Mouse (Mus musculus): ENCODE data around the gene Itga4. TPM values are rescaled to one million over a fixed set of nuclear protein-coding genes. Genes with fewer than 3 reads are reported as not detected.

Gene Itga4
- total and polyA plus RNA-seq, 3 experiments: 22.7 to 97.5 (median 48.9) TPM

- Histone ChIP-seq H3K4me3 (ENCODE audit: control insufficient read depth in 1 of 2, insufficient read depth in 1 of 2, low read depth in 2 of 2, low read length in 2 of 2) (no peak overlapping the region), H3K4me1 (ENCODE audit: control insufficient read depth in 1 of 2, insufficient read depth in 2 of 2, low read length in 2 of 2) (peaks cover 3 to 4% of the 10 kb centered on the region in 2 experiments; a peak in 3 of 4 replicates), H3K27ac (ENCODE audit: control insufficient read depth, low read depth, low read length) (no peak overlapping the region), H3K36me3 (ENCODE audit: control insufficient read depth in 1 of 2, insufficient read depth in 2 of 2, low read length in 2 of 2) (peaks cover 0 to 5% of the 10 kb centered on the region in 2 experiments; a peak in 2 of 4 replicates), H3K9ac (ENCODE audit: control insufficient read depth, low read depth, low read length, poor library complexity, severe bottlenecking) (no peak overlapping the region), H3K27me3 (ENCODE audit: control insufficient read depth in 1 of 2, insufficient read depth in 2 of 2, low read length in 2 of 2) (no peaks in the 10 kb centered on the region), H3K79me2 (ENCODE audit: control insufficient read depth, insufficient read depth, low read length, poor library complexity) (0 out of 2 replicates have a peak, but pooled peaks cover 1% of the 10 kb centered on the region), H3K9me3 (replicated peaks; ENCODE audit: insufficient read depth, low read length) (no peaks in the 10 kb centered on the region)
- no peak for TF ChIP-seq JUND (IDR thresholded peaks at IDR 0.05; ENCODE audit: low read depth, low read length)
- no peak for TF ChIP-seq USF1 (IDR thresholded peaks at IDR 0.05; ENCODE audit: low read depth, low read length)
- peak; percentile 47 for TF ChIP-seq SMC3 (IDR thresholded peaks at IDR 0.05; ENCODE audit: low read depth, low read length)
- TF ChIP-seq RAD21 (IDR thresholded peaks at IDR 0.05; ENCODE audit: low read depth, low read length): peak; percentile 46
- peak; percentile 21 to 52 (median 24); a peak in 4 of 6 replicates for TF ChIP-seq CTCF (IDR thresholded peaks at IDR 0.05 in 2 of 3, conservative IDR thresholded peaks at IDR 0.05 in 1 of 3; ENCODE audit: control insufficient read depth in 1 of 3, insufficient read depth in 1 of 3, low read depth in 2 of 3, low read length in 3 of 3, poor library complexity in 1 of 3, severe bottlenecking in 1 of 3)
- peak; percentile 35 for DNase-seq (ENCODE audit: low read depth, low spot score)
Measured at GRCm38 (mm10) chr2:79367451-79368450, 112.5 kb downstream of the Itga4 start.

- Histone ChIP-seq H3K27me3 (ENCODE audit: control insufficient read depth in 1 of 2, insufficient read depth in 2 of 2, low read length in 2 of 2) (no peaks in the 10 kb centered on the region), H3K4me3 (ENCODE audit: control insufficient read depth in 1 of 2, insufficient read depth in 1 of 2, low read depth in 2 of 2, low read length in 2 of 2) (no peak overlapping the region), H3K27ac (ENCODE audit: control insufficient read depth, low read depth, low read length) (no peak overlapping the region), H3K79me2 (ENCODE audit: control insufficient read depth, insufficient read depth, low read length, poor library complexity) (0 out of 2 replicates have a peak, but pooled peaks cover 1% of the 10 kb centered on the region), H3K9ac (ENCODE audit: control insufficient read depth, low read depth, low read length, poor library complexity, severe bottlenecking) (no peak overlapping the region), H3K4me1 (ENCODE audit: control insufficient read depth in 1 of 2, insufficient read depth in 2 of 2, low read length in 2 of 2) (peaks cover 3 to 4% of the 10 kb centered on the region in 2 experiments; a peak in 3 of 4 replicates), H3K9me3 (replicated peaks; ENCODE audit: insufficient read depth, low read length) (no peaks in the 10 kb centered on the region), H3K36me3 (ENCODE audit: control insufficient read depth in 1 of 2, insufficient read depth in 2 of 2, low read length in 2 of 2) (peaks cover 0 to 5% of the 10 kb centered on the region in 2 experiments; a peak in 2 of 4 replicates)
- no peak for TF ChIP-seq USF2 (IDR thresholded peaks at IDR 0.05; ENCODE audit: borderline replicate concordance in 1 of 2, insufficient read depth in 1 of 2, low read depth in 1 of 2, low read length in 2 of 2)
- no peak for DNase-seq (ENCODE audit: low read depth, low spot score)
Measured at GRCm38 (mm10) chr2:79368661-79369060, 113.4 kb downstream of the Itga4 start.

DNA sequence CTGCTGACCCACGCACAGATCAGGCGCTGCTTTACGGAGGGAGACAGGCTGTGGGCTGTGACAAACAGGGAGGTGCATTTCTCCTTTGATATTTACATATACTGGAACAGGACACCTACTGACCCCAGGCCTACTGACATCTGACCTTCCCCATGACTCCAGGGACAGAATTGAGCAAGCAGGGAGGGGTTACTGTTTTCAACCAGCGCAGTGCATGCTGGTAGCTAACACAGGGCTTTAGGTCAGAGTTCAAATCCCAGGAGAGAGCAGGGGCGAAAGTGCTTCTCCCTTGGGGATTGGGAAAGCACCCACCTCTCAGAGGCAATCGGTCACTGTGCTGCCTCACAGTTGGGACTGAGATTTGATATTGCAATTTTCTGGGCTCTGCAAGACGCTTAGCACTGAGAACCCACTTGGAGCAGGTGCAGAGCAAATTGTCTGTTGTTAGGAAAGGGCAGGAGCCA, 113.9 kb downstream of the Itga4 start:
- Histone ChIP-seq H3K27ac (ENCODE audit: control insufficient read depth, low read depth, low read length) (no peak overlapping the region), H3K36me3 (ENCODE audit: control insufficient read depth in 1 of 2, insufficient read depth in 2 of 2, low read length in 2 of 2) (peaks cover 0 to 5% of the 10 kb centered on the region in 2 experiments; a peak in 2 of 4 replicates), H3K4me1 (ENCODE audit: control insufficient read depth in 1 of 2, insufficient read depth in 2 of 2, low read length in 2 of 2) (peaks cover 3 to 4% of the 10 kb centered on the region in 2 experiments; a peak in 3 of 4 replicates), H3K4me3 (ENCODE audit: control insufficient read depth in 1 of 2, insufficient read depth in 1 of 2, low read depth in 2 of 2, low read length in 2 of 2) (no peak overlapping the region), H3K9me3 (replicated peaks; ENCODE audit: insufficient read depth, low read length) (no peaks in the 10 kb centered on the region), H3K27me3 (ENCODE audit: control insufficient read depth in 1 of 2, insufficient read depth in 2 of 2, low read length in 2 of 2) (0 out of 4 replicates have a peak, but pooled peaks cover 0 to 3% of the 10 kb centered on the region in 2 experiments), H3K9ac (ENCODE audit: control insufficient read depth, low read depth, low read length, poor library complexity, severe bottlenecking) (no peak overlapping the region), H3K79me2 (ENCODE audit: control insufficient read depth, insufficient read depth, low read length, poor library complexity) (0 out of 2 replicates have a peak, but pooled peaks cover 1% of the 10 kb centered on the region)
- DNase-seq (ENCODE audit: low read depth, low spot score): no peak
- TF ChIP-seq POLR2A (IDR thresholded peaks at IDR 0.05; ENCODE audit: control insufficient read depth in 1 of 2, insufficient read depth in 1 of 2, low read depth in 1 of 2, low read length in 2 of 2, poor library complexity in 1 of 2) (no peak), TCF12 (IDR thresholded peaks at IDR 0.05; ENCODE audit: low read depth, low read length) (no peak), UBTF (IDR thresholded peaks at IDR 0.05; ENCODE audit: borderline replicate concordance, insufficient read depth, low read depth, low read length) (no peak), MEF2A (IDR thresholded peaks at IDR 0.05; ENCODE audit: extremely low read depth, insufficient replicate concordance, low read depth, low read length, poor library complexity, severe bottlenecking) (no peak), JUND (IDR thresholded peaks at IDR 0.05; ENCODE audit: low read depth, low read length) (no peak), MAZ (IDR thresholded peaks at IDR 0.05; ENCODE audit: low read depth, low read length) (no peak), NRF1 (IDR thresholded peaks at IDR 0.05; ENCODE audit: insufficient read depth, low read depth, low read length, poor library complexity, severe bottlenecking) (no peak), POLR2AphosphoS5 (IDR thresholded peaks at IDR 0.05; ENCODE audit: borderline replicate concordance, low read depth, low read length) (no peak), RAD21 (IDR thresholded peaks at IDR 0.05; ENCODE audit: low read depth, low read length) (no peak), NELFE (IDR thresholded peaks at IDR 0.05; ENCODE audit: low read depth, low read length) (no peak), EP300 (IDR thresholded peaks at IDR 0.05; ENCODE audit: low read depth in 1 of 2, low read length in 2 of 2) (no peak), MAFK (IDR thresholded peaks at IDR 0.05; ENCODE audit: borderline replicate concordance, low read depth, low read length) (no peak), ZC3H11A (IDR thresholded peaks at IDR 0.05; ENCODE audit: low read depth, low read length) (no peak), ETS1 (IDR thresholded peaks at IDR 0.05; ENCODE audit: low read depth, low read length) (no peak), USF2 (IDR thresholded peaks at IDR 0.05; ENCODE audit: borderline replicate concordance in 1 of 2, insufficient read depth in 1 of 2, low read depth in 1 of 2, low read length in 2 of 2) (no peak), POLR2AphosphoS2 (IDR thresholded peaks at IDR 0.05; ENCODE audit: low read length) (no peak)

Data from MEL (cell line).